Mouse (Mus musculus) G1E (cell line): ENCODE results near the gene Pak6.

ENCODE experiments used
- CTCF ChIP-seq: IDR thresholded peaks from 2 replicates; pipeline ENCODE4 v1.5.1; 2012; ENCODE audit warnings: low read depth, low read length, inconsistent platforms, mixed read lengths
- GATA1 ChIP-seq: IDR thresholded peaks from 2 replicates; pipeline ENCODE4 v1.6.1; 2012; ENCODE audit warnings: borderline replicate concordance, low read length, inconsistent platforms, mixed read lengths

DNA sequence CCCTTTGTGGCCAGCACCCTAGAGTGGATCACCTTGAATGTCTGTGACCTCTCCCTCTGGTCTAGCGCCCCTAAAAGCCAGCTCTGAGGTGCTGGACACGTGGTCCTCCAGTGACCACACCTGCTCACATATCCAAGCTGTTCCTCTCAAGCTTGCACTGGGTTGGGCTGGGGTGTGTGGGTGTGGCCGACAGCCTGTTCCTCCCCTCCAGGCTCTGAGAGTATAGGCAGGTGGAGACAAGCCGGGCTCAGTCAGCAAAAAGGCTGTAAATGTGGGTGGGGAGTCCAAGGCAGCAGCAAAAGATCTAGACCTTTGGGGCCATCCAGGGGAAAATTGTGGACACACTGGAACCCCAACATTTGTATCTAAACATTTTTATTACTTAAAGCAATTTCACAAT is 4.6 kb upstream of the Pak6 start:
- TF ChIP-seq CTCF (no peak), GATA1 (no peak)
